24 mouse cellular contexts compared by ENCODE assay signal in genomic region chrX:92679761-92680160, GRCm38 (mm10).
DNase-seq lines count a peak whose midpoint lies in the region; ATAC-seq and TF ChIP-seq lines count a peak whose summit lies in the region.
"Had no signal": no experiment of that assay in that cellular context is flagged by ENCODE, and none has a peak within 500 bp of the region (broad histone marks: within the 10 kb centered on the region; RNA-seq: fewer than 3 reads in every experiment).

No protein-coding gene starts in this region.

- no peaks in the 10 kb centered on the region for H3K27me3 ChIP-seq in lung, embryonic 14.5 days (ENCODE audit: insufficient read depth, low read length)
- no peaks in the 10 kb centered on the region for H3K27me3 ChIP-seq in lung, postnatal 0 days (replicated peaks; ENCODE audit: insufficient read depth, low read length)
- H3K27me3 ChIP-seq in limb, embryonic 14.5 days (ENCODE audit: control insufficient read depth, insufficient read depth, low read length) = no peaks in the 10 kb centered on the region
- H3K27me3 ChIP-seq in kidney, embryonic 15.5 days = no peaks in the 10 kb centered on the region
- H3K27me3 ChIP-seq: CH12.LX; embryonic facial prominence, embryonic 15.5 days; hindbrain, embryonic 13.5 days had no signal

- 48% methylated on average over 7 of the region's 7 CpGs for WGBS in lung, embryonic 14.5 days
- WGBS in lung, postnatal 0 days = 55% methylated on average over 7 of the region's 7 CpGs
- WGBS in limb, embryonic 14.5 days = 76% methylated on average over 7 of the region's 7 CpGs
- 58% methylated on average over 7 of the region's 7 CpGs for WGBS in kidney, embryonic 15.5 days

- no peak overlapping the region for H3K27ac ChIP-seq in lung, embryonic 14.5 days (ENCODE audit: low read depth)
- H3K27ac ChIP-seq in lung, postnatal 0 days (ENCODE audit: low read length) = no peak overlapping the region
- no peak overlapping the region for H3K27ac ChIP-seq in limb, embryonic 14.5 days (replicated peaks; ENCODE audit: low read depth, low read length)
- H3K27ac ChIP-seq in kidney, embryonic 15.5 days = no peak overlapping the region
- H3K27ac ChIP-seq: embryonic facial prominence, embryonic 15.5 days; gastrocnemius, adult 2 months; hindbrain, embryonic 13.5 days had no signal

- H3K4me1 ChIP-seq in lung, embryonic 14.5 days (ENCODE audit: insufficient read depth) = no peaks in the 10 kb centered on the region
- no peaks in the 10 kb centered on the region for H3K4me1 ChIP-seq in lung, postnatal 0 days (ENCODE audit: insufficient read depth, low read depth, low read length)
- H3K4me1 ChIP-seq in limb, embryonic 14.5 days (ENCODE audit: control insufficient read depth, insufficient read depth, low read length) = no peaks in the 10 kb centered on the region
- H3K4me1 ChIP-seq in kidney, embryonic 15.5 days = no peaks in the 10 kb centered on the region
- H3K4me1 ChIP-seq: embryonic facial prominence, embryonic 15.5 days; hindbrain, embryonic 13.5 days had no signal

- H3K9ac ChIP-seq in lung, embryonic 14.5 days = no peak overlapping the region
- no peak overlapping the region for H3K9ac ChIP-seq in lung, postnatal 0 days (replicated peaks; ENCODE audit: low read depth)
- no peak overlapping the region for H3K9ac ChIP-seq in limb, embryonic 14.5 days (ENCODE audit: low read depth, low read length, severe bottlenecking)
- no peak overlapping the region for H3K9ac ChIP-seq in kidney, embryonic 15.5 days
- H3K9ac ChIP-seq: embryonic facial prominence, embryonic 15.5 days; forebrain, postnatal 0 days; hindbrain, embryonic 13.5 days had no signal

- no peak for TF ChIP-seq POLR2A in limb, embryonic 14.5 days (IDR thresholded peaks at IDR 0.05; ENCODE audit: borderline replicate concordance, extremely low read depth, insufficient read depth, insufficient read length)

- no peak for TF ChIP-seq EP300 in lung, postnatal 0 days (IDR thresholded peaks at IDR 0.05)

- no peak overlapping the region for H3K4me2 ChIP-seq in lung, embryonic 14.5 days
- no peak overlapping the region for H3K4me2 ChIP-seq in lung, postnatal 0 days (replicated peaks; ENCODE audit: low read depth, low read length)
- H3K4me2 ChIP-seq in limb, embryonic 14.5 days (replicated peaks; ENCODE audit: low read depth, low read length, severe bottlenecking) = no peak overlapping the region
- no peak overlapping the region for H3K4me2 ChIP-seq in kidney, embryonic 15.5 days
- H3K4me2 ChIP-seq: embryonic facial prominence, embryonic 15.5 days; heart, embryonic 11.5 days; hindbrain, embryonic 13.5 days had no signal

- H3K36me3 ChIP-seq in lung, embryonic 14.5 days (ENCODE audit: insufficient read depth) = no peaks in the 10 kb centered on the region
- H3K36me3 ChIP-seq in lung, postnatal 0 days (ENCODE audit: insufficient read depth, low read length) = no peaks in the 10 kb centered on the region
- no peaks in the 10 kb centered on the region for H3K36me3 ChIP-seq in limb, embryonic 14.5 days (ENCODE audit: control insufficient read depth, insufficient read depth, low read length)
- no peaks in the 10 kb centered on the region for H3K36me3 ChIP-seq in kidney, embryonic 15.5 days
- H3K36me3 ChIP-seq: embryonic facial prominence, embryonic 15.5 days; G1E; hindbrain, embryonic 13.5 days had no signal

- no peak overlapping the region for H3K4me3 ChIP-seq in lung, embryonic 14.5 days (ENCODE audit: low read depth, low read length)
- no peak overlapping the region for H3K4me3 ChIP-seq in lung, postnatal 0 days (ENCODE audit: low read depth, low read length)
- no peak overlapping the region for H3K4me3 ChIP-seq in limb, embryonic 14.5 days (replicated peaks; ENCODE audit: low read length)
- H3K4me3 ChIP-seq in kidney, embryonic 15.5 days (replicated peaks) = no peak overlapping the region
- H3K4me3 ChIP-seq: embryonic facial prominence, embryonic 15.5 days; gastrocnemius, adult 2 months; hindbrain, embryonic 13.5 days had no signal

- ATAC-seq in lung, embryonic 14.5 days (ENCODE audit: insufficient read depth) = peak; percentile 73; the same call in 1 of the 2 replicates
- ATAC-seq in lung, postnatal 0 days = no peak
- 0 out of 2 replicates have a peak, but pooled peaks have one; percentile 23 for ATAC-seq in limb, embryonic 14.5 days (ENCODE audit: low FRiP score, low read depth)
- no peak for ATAC-seq in kidney, embryonic 15.5 days (replicated peaks; ENCODE audit: low FRiP score)
- ATAC-seq: forebrain, embryonic 14.5 days; forebrain, postnatal 0 days; hindbrain, embryonic 16.5 days; Patski had no signal

- DNase-seq in adrenal gland, postnatal 10 days = peak; percentile 2
- DNase-seq in adrenal gland, postnatal 14 days = no peak
- peak; percentile 23 for DNase-seq in lung, embryonic 14.5 days
- DNase-seq in lung, postnatal 0 days (ENCODE audit: low spot score) = no peak
- DNase-seq in limb, embryonic 14.5 days (ENCODE audit: low spot score) = no peak
- DNase-seq: adrenal gland, postnatal 25 days; cerebellum, adult 11-12 months; cerebellum, adult 8-10 months; cerebellum, postnatal 10 days; cerebellum, postnatal 36 days; embryo, embryonic 11 days; forebrain, postnatal 0 days; gastrocnemius, adult 2 months; gastrocnemius, postnatal 14 days; heart, adult 11 months had no signal

- TF ChIP-seq CTCF in lung, embryonic 14.5 days (IDR thresholded peaks at IDR 0.05; ENCODE audit: low read depth) = no peak
- TF ChIP-seq CTCF in lung, postnatal 0 days (IDR thresholded peaks at IDR 0.05) = no peak

- H3K9me3 ChIP-seq in lung, embryonic 14.5 days (ENCODE audit: low read depth, low read length) = no peaks in the 10 kb centered on the region
- no peaks in the 10 kb centered on the region for H3K9me3 ChIP-seq in lung, postnatal 0 days (ENCODE audit: low read length)
- no peaks in the 10 kb centered on the region for H3K9me3 ChIP-seq in limb, embryonic 14.5 days (ENCODE audit: control insufficient read depth, low read length)
- H3K9me3 ChIP-seq in kidney, embryonic 15.5 days (replicated peaks) = no peaks in the 10 kb centered on the region
- H3K9me3 ChIP-seq: embryonic facial prominence, embryonic 15.5 days; G1E; hindbrain, embryonic 13.5 days had no signal

Comparison
In these comparisons a context has a peak if more than half of its experiments do, and no peak if none do; other contexts are left out.
1. DNase-seq: peak in adrenal gland, postnatal 10 days (single experiment) and lung, embryonic 14.5 days (single experiment); none in adrenal gland, postnatal 14 days (single experiment), lung, postnatal 0 days (single experiment) and limb, embryonic 14.5 days (single experiment).
2. ATAC-seq: peak in lung, embryonic 14.5 days (single experiment) and limb, embryonic 14.5 days (single experiment); none in lung, postnatal 0 days (single experiment) and kidney, embryonic 15.5 days (single experiment).